Mouse (Mus musculus) heart, adult 9 months (tissue): ENCODE results near the gene Fam72a.

Source experiments
- DNase-seq, 2 experiments: peaks; one replicate each; pipeline ENCODE4 v3.0.0; 2022; ENCODE audit warnings: low spot score in 2 of 2

The Fam72a gene

GRCm38 (mm10) chr1:131578943-131579680, 51.4 kb downstream of the Fam72a start:
- DNase-seq = no peak

GRCm38 (mm10) chr1:131580389-131580788, 52.7 kb downstream of the Fam72a start:
- no peak for DNase-seq

GRCm38 (mm10) chr1:131583598-131583997, 55.9 kb downstream of the Fam72a start:
- DNase-seq = no peak

- DNase-seq = no peak
These were observed 59.1 kb downstream of the Fam72a start for GRCm38 (mm10) chr1:131586836-131587235.
